Comparison of ENCODE assay signal across 19 mouse cellular contexts in the genomic region with DNA sequence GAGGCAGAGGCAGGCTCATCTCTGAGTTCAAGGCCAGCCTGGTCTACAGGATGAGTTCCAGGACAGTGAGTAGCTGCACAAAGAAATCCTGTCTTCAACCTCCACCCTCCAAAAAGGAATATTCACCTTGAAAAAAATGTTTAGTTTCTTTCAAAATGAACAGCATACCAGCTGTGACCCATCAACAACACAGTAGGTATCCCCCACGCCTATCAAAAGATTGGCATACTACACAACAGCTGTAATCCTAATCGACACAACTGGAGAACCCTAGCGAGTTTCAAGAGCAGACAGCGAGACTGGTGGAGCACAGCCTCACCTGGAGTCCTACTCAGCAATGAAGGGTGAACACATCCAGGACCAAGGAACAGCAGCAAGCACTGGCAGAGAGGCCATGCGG.
DNase-seq lines count a peak whose midpoint lies in the region; ATAC-seq and TF ChIP-seq lines count a peak whose summit lies in the region.
"Had no signal": no experiment of that assay in that cellular context is flagged by ENCODE, and none has a peak within 500 bp of the region (broad histone marks: within the 10 kb centered on the region; RNA-seq: fewer than 3 reads in every experiment).

No protein-coding gene starts in this region.

- DNase-seq in ES-CJ7 (ENCODE audit: low read depth, low spot score) (peak; percentile 74), ES-E14 (ENCODE audit: low read depth, low spot score) (no peak), ZHBTc4 (ENCODE audit: low read depth, low spot score) (peak; percentile 69)
- no peak for DNase-seq in urinary bladder, postnatal 4 days (ENCODE audit: low spot score in 2 of 2)
- DNase-seq in midbrain, postnatal 0 days (ENCODE audit: low spot score), result no peak
- DNase-seq: adrenal gland, adult 2 months; adrenal gland, postnatal 10 days; adrenal gland, postnatal 25 days; cerebellum, adult 11 months; cerebellum, adult 18-20 months; cerebellum, adult 8-10 months; cerebellum, adult 9-11 months; cerebellum, postnatal 14 days; cerebellum, postnatal 36 days; forebrain, postnatal 0 days had no signal

- no peaks in the 10 kb centered on the region for H3K9me3 ChIP-seq in ES-E14 (ENCODE audit: control insufficient read depth, insufficient read depth, low read depth, low read length)
- H3K9me3 ChIP-seq in midbrain, postnatal 0 days (ENCODE audit: low read length), result no peaks in the 10 kb centered on the region
- H3K9me3 ChIP-seq: embryonic facial prominence, embryonic 10.5 days; embryonic facial prominence, embryonic 12.5 days; forebrain, embryonic 13.5 days; forebrain, embryonic 15.5 days had no signal

- H3K4me3 ChIP-seq in ES-E14 (ENCODE audit: insufficient read depth in 1 of 2, low read depth in 1 of 2, low read length in 2 of 2, poor library complexity in 1 of 2, severe bottlenecking in 1 of 2), result no peak overlapping the region
- H3K4me3 ChIP-seq in midbrain, postnatal 0 days (ENCODE audit: low read depth, low read length), result no peak overlapping the region
- H3K4me3 ChIP-seq: embryonic facial prominence, embryonic 10.5 days; embryonic facial prominence, embryonic 12.5 days; forebrain, embryonic 13.5 days; forebrain, embryonic 15.5 days had no signal

- H3K4me1 ChIP-seq in ES-E14 (ENCODE audit: control insufficient read depth in 2 of 2, insufficient read depth in 2 of 2, low read length in 2 of 2, poor library complexity in 1 of 2), result peaks cover 0 to 5% of the 10 kb centered on the region in 2 experiments; a peak in 1 of 4 replicates
- H3K4me1 ChIP-seq in midbrain, postnatal 0 days (ENCODE audit: insufficient read depth, low read length), result no peaks in the 10 kb centered on the region

- no peak overlapping the region for H3K27ac ChIP-seq in ES-E14 (ENCODE audit: insufficient read depth, low read depth, low read length, poor library complexity, severe bottlenecking)
- H3K27ac ChIP-seq in midbrain, postnatal 0 days (ENCODE audit: low read depth, low read length), result no peak overlapping the region
- H3K27ac ChIP-seq: embryonic facial prominence, embryonic 10.5 days; embryonic facial prominence, embryonic 12.5 days; forebrain, embryonic 13.5 days; forebrain, embryonic 15.5 days had no signal

- no peak for TF ChIP-seq CTCF in midbrain, postnatal 0 days (IDR thresholded peaks at IDR 0.05)

- no peak for ATAC-seq in midbrain, postnatal 0 days (ENCODE audit: low FRiP score)
- ATAC-seq: forebrain, embryonic 13.5 days; forebrain, embryonic 15.5 days; forebrain, postnatal 0 days had no signal

- H3K9ac ChIP-seq in ES-E14 (ENCODE audit: insufficient read depth, low read depth, low read length, poor library complexity, severe bottlenecking), result no peak overlapping the region
- no peak overlapping the region for H3K9ac ChIP-seq in midbrain, postnatal 0 days (replicated peaks; ENCODE audit: low read length, poor library complexity, severe bottlenecking)
- H3K9ac ChIP-seq: embryonic facial prominence, embryonic 12.5 days; forebrain, embryonic 13.5 days; forebrain, embryonic 15.5 days; forebrain, postnatal 0 days had no signal

- no peaks in the 10 kb centered on the region for H3K27me3 ChIP-seq in midbrain, postnatal 0 days (ENCODE audit: insufficient read depth, low read length)
- H3K27me3 ChIP-seq: embryonic facial prominence, embryonic 12.5 days; forebrain, embryonic 13.5 days; forebrain, embryonic 15.5 days had no signal

- H3K36me3 ChIP-seq in ES-E14 (ENCODE audit: control insufficient read depth, insufficient read depth, low read length, poor library complexity, severe bottlenecking), result no peaks in the 10 kb centered on the region
- no peaks in the 10 kb centered on the region for H3K36me3 ChIP-seq in midbrain, postnatal 0 days (ENCODE audit: insufficient read depth, low read length)
- H3K36me3 ChIP-seq: embryonic facial prominence, embryonic 10.5 days; embryonic facial prominence, embryonic 12.5 days; forebrain, embryonic 15.5 days had no signal

- 90% methylated on average over 5 of the region's 5 CpGs for WGBS in midbrain, postnatal 0 days

- no peak overlapping the region for H3K4me2 ChIP-seq in midbrain, postnatal 0 days (ENCODE audit: low read depth, low read length, poor library complexity, severe bottlenecking)
- H3K4me2 ChIP-seq: embryonic facial prominence, embryonic 12.5 days; forebrain, embryonic 13.5 days; forebrain, embryonic 15.5 days had no signal

- in situ Hi-C loops in ES-E14 (cut with MboI; ENCODE audit: low sequenced_read_pairs in 2 of 2, unreplicated experiment in 2 of 2), result no loop called here

TF ChIP-seq in ES-E14, 5 proteins besides CTCF, POLR2A, EP300 and RAD21:
- TF ChIP-seq CHD2 (IDR thresholded peaks at IDR 0.05; ENCODE audit: low read depth, low read length), result no peak
- TF ChIP-seq ZNF384 (IDR thresholded peaks at IDR 0.05; ENCODE audit: low read depth, low read length), result 0 out of 2 replicates have a peak, but pooled peaks have one; percentile 31
TF ChIP-seq in ES-E14: peak in this region for 1.

Comparison
In these comparisons a context has a peak if more than half of its experiments do, and no peak if none do; other contexts are left out.
1. DNase-seq: peak in ES-CJ7 (single experiment) and ZHBTc4 (single experiment); none in ES-E14 (single experiment), urinary bladder, postnatal 4 days (0 of 2) and midbrain, postnatal 0 days (single experiment).